Mouse (Mus musculus) 416B (cell line): Measurements from ENCODE around the gene Peli2.
A peak's percentile ranks its signal among the peaks of the same experiment; 100 is the strongest.

ENCODE experiments used
- DNase-seq: peaks from one replicate; pipeline ENCODE4 v3.0.0; 2011; ENCODE audit warnings: low read depth

The Peli2 gene

DNA sequence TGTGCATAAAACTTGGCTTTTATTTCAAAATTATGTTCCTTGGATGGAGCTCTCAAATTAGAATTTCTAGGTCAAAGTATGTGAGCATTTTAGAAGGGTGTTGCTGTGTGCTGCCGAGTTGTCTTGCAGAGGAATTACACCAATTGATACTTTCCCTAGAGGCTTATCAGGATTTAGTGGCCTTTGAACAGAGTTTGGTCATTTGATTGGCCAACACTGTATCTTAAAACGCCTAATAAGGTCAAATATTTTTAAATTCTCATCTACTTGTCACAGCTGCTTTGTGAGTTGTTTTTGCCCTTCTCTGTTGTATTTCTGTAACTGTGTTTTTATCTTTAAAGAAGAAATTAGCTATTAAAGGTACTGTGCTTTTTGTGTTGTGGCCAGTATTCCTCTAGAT lies 32.4 kb downstream of the Peli2 start:
- no peak for DNase-seq

DNA sequence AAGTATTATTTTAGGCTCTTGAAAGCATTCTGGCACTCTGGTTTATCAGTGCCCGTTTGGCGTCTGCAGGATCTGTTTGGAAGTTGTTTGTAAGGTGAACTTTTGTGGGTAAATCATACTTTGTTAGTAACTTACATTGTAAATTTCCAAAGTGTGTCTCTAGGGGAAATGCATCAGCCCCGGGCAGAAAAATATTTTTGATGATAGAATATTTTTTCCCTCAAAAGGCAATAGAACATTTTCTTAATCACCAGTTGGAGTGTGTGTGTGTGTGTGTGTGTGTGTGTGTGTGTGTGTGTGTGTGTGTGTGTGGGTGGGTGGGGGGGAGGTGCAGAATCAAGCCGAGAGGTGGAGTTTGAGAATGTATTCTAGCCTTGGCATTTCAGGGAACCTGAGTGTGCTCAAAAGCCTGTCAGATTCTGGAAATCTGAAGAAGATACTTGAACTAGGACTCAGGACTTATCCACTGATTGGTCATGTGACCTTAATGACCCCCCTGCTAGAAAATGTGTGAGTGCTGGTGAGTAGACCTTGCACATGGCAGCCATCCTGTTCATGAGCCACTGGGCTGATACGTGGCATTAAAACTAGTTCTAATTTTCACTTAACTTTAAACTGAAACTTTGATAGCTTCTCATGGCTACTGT lies 33.4 kb downstream of the Peli2 start:
- no peak for DNase-seq

DNA sequence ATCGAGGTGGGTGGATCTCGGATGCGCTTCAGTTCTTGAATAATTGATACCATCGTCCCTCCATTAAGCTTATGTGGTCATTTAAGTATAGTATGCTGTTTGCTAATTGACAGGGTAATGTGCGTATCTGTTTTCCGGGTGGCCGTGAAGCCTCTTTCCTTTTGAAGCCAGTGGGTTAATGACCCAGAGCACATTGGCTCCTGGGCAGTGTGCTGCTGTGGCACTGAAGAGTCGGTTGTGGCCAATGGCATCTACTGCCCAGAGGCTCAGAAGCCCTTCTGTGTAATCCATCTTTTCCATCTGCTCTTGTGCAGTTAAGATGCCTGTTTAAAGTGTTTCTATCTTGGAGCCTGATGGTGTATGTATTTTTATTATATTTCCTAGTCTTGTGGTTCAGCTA lies 34.0 kb downstream of the Peli2 start:
- no peak for DNase-seq

DNA sequence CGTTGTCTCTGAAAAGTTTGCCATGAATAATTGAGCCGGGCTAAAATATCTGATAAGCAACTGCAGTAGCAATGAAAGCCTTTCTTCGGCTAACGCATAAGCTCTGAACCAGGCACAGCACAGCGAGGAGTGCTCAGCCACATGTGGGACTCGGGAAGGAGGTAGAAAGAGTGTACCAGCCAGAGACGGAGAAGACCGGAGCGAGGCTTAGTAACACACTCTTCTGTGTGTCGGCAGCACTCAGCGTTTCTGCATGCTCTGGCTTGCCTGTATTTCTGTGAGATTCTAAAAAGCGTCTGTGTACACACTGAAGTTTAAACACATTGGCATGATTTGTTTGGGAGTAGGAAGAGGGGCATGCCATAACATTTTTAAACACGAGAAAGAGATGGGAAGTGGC lies 34.5 kb downstream of the Peli2 start:
- no peak for DNase-seq

DNA sequence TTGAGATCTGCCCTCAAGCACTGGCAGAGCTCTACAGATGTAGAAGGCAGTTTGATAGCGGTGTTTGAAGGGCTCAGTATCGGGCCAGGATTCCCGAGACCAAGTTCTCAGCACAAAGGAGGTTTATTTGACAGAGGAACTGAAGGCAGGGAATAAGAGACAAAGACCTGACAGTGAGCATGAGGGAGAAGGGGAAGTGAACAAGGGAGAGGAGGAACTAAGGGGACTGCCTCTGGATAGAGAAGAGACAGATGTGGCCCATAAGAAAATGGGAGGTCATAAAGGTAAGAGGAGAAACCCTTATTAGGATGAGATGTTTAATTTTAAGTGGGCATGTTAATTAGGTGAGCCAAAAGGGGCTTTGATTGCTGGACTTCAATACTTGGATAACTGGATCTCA lies 36.5 kb downstream of the Peli2 start:
- DNase-seq = no peak

DNA sequence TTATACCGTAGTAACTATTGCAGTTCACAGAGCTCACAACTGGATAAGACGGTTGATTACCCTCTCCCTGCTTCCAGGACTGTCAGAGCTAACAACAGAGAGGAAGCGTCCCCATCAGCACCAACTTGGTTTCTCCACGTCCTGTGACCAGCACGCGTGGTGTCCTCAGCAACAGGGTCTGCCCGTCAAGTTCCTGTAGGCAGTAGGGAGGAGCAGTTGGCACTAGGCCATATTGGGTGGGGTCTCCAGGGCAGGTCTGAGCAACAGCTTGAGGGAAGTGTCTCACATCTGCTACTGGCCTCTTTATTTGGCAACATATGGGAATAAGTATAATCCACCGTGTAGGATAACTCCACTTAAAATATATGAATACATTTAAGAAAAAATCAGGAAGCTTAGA lies 37.2 kb downstream of the Peli2 start:
- DNase-seq = no peak

DNA sequence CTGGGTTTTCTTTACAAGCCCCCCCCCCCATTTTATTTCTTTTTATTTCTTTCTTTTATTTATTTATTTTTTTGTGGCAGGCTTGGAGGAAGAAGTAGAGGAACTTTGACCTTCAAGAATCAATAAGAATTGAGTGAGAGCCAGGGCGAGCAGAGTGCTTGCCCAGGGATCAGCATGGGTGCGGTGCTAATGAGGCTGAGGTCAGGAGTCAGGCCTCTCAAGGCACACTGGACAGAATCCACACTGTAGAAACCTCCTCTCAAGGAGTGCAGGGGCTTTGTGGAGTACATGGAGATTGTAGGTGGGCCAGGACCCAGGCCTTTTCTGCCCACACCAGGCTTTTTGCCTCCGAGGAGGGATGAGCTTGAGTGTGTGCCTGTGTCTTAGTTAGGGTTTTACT lies 38.8 kb downstream of the Peli2 start:
- no peak for DNase-seq

DNA sequence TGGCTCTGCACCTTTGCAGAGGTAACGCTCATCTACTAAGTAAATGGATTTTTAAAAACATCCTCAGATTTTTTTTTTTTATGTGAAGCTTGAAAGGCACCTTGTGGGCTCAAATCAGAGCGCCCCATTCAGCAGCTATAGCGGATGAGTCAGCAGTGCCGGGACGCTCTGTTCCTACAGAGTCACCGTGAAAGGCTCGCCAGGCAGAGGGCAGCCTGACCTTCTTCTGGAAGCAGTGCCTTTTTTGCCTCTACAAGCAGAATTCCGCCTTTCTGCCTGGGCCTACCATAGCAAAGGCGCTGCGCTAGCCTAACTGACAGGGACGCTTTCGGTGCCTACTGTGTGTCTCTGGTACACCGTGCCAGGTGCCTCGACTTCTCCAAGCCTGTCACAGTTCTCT lies 41.8 kb downstream of the Peli2 start:
- DNase-seq = no peak

DNA sequence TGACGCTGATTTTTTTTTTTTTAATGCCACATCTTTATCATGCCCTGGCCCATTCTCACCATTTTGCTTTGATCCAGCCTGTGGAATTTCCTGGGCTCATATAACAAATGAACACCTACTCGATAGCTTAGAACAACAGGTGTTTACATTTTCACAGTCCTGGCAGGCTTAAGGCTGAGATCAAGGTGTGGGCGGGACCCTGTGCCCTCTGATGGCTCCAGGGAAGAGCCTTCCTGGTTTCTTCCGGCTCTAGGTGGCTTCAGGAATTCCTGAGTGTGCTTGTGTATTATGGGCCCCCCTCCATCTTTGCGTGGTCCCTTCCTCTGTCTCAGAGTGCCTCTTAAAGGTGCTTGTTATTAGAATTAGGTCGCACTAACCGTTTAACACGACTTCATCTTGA lies 44.3 kb downstream of the Peli2 start:
- DNase-seq = no peak

DNA sequence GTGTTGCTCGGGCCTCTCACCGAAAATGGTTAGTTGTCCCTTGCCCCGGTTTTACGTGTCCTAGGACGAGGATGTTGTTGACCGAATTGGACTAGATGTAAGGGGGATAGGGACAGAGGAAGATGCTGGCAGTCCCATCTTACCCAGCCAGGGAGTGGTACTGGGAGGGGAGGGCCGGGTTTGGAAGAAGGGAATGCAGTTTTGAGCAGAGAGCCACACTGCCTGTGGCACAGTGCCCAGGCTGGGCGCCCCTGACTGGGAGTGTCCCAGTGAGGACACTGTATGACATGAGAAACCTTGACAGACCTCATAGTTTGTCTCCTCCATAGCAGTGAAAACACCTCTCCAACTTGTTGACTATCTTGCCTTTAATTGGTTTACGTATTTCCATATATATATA lies 45.8 kb downstream of the Peli2 start:
- DNase-seq = no peak

DNA sequence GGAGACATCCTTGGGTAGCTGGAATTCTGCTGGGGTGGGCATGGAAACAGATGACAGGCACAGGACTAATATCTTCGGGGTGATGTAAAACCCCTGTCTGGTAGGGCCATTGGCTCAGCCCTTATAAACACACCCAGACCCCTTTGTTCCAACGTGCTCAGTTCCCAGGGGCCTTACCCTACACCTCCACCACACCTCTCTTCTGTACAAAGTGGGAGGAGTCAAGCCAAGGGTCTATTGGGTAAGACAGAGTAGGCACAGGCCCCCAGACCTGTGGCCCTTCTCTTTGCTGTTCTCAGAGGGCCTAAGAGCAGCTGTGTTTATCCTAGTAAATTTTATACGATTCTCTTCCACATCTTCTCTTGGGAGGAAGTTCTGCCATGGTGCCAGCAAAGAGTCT lies 46.4 kb downstream of the Peli2 start:
- no peak for DNase-seq

DNA sequence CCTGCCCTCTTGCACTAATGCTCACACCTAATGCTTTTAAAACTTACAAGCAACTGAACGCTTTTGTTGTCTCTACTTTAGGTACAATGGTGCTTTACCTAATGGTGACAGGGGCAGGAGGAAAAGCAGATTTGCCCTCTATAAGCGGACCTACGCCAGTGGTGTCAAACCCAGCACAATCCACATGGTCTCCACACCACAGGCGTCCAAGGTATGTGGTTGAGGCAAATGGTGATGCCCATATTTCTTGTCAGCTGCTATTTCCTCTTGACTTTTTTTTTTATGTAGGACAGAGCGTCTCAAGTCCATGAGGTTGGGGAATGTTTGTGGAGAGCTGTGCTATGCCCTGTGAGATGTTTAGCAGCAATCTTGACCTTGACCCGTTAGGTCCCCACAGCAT lies 47.5 kb downstream of the Peli2 start:
- DNase-seq = no peak

DNA sequence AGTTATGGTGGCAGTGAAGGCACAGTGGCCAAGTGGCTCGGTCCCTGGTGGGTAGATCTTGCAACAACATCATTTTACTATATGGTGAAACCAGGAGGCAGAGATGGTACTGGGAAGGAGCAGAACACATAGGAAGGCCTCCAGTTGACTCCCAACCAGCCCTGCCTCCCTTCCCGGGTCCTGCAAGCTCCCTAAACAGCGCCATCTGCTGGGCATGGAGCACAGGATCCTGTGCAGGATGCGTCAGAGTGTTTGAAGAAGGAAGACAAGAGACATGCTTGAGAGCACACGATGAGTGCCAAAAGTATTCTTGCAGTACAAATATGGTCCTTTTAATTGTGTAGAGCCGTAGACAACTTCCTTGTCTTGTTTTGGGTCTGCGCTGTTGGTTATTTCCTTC lies 49.3 kb downstream of the Peli2 start:
- peak; percentile 35 for DNase-seq

DNA sequence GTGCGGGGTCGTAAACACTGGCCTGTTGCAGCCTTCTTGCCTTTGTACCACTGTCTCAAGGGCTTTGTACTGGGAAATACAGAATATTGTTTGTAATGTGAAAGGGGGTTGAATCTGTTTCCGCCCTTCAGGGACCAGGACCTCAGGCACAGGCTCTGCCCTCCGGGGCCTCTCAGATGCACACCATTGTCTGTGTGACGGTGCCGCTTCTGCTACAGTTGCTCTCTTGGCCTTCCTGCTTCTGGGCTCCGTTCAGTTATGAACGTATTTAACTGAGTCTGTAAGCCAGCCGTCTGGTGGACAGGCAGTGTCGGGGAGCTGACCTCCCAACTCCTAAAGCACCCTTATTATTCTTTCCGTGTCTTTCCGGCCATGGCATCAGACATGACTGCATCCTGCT lies 50.6 kb downstream of the Peli2 start:
- DNase-seq = no peak

DNA sequence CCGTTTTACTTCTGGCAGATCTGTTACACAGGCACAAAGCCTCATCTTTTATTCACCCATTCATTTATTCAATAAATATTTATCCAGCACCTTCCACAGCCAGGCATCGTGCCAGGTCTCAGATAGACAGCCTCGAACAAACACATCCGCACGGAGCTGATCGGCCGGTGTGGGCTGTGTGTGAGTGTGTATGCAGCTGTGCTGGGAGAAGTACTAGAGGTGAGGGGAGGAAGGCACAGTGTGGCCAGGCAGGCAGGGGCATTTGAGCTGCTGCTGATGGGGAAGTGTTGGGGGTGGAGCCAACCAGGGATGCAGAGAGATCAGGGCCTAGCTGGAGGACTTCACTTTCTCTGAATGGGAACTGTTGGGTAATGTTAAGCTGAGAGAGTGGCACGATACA lies 51.4 kb downstream of the Peli2 start:
- DNase-seq = no peak

DNA sequence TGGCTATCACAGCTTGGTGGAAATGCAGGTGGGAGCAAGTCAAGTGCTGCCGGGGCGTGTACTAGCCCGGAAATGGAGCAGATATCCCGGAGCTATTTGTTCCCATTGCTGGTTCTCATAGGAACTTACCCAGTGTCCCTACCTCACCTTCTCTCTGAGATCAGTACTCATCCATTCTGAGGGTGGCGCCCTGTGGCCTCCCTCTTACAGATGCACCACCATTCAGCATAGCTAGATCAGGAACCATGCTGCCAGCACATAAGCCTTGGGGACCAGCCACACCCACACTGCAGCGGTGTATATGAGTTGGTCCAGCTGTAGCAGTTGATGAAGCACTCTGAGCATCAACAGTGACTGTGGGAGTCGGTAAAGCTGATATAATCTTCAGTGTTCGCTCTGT lies 52.3 kb downstream of the Peli2 start:
- DNase-seq = no peak

DNA sequence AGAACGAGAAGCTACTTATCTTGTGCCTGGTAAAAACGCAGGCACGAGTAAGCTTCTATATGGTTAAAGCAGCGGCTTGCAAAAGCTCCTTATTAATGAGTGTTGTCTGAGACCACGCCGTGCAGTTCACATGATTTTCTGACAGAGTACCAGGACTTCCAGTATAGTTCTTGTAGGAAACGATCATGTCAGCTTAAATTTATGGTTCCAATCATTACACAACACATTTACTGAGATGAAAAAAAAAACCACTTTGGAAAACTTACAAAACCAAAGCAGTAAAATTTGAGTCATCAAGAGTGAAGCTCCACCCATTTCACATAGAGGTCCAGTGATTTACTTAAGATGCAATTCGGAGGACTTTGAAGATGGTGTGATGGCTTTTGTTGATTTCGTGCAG lies 53.2 kb downstream of the Peli2 start:
- DNase-seq = no peak

DNA sequence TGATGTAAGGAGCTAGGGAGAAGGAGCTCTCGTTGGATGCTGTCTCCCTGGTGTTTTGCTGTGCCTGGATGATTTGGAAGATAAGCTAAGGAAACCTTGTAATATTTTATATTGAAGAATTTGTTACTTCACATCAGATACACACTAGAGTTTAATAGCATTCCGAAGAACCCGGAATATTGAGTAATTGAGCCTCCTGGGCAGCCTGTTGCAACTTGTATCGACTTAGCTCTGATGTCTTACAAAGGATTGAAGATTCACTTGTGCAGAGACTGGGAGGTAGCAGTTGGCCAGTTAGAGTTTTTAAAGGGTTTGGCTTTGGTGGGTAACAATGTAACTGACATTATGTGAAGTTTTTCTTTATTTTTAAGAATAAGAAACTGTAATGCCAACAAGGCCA lies 53.7 kb downstream of the Peli2 start:
- DNase-seq = no peak

DNA sequence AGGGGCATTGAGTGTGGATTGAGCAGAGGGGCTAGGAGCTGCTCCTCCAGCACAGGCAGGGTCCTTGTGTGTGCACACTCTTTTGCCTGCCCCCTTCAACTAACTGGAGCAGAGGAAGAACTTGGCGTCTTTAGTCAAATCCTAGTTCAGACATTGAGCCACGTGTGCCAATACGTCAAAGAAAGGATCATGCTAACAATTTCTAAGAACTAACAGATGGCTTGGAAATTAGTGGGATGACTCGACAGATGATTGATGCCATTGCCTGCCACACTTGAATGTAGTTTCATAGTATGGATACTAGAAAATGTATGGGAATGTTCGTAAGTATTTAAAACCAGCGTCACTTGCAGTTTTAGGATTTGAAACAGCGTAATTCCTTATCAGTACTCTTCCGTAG lies 54.5 kb downstream of the Peli2 start:
- no peak for DNase-seq

DNA sequence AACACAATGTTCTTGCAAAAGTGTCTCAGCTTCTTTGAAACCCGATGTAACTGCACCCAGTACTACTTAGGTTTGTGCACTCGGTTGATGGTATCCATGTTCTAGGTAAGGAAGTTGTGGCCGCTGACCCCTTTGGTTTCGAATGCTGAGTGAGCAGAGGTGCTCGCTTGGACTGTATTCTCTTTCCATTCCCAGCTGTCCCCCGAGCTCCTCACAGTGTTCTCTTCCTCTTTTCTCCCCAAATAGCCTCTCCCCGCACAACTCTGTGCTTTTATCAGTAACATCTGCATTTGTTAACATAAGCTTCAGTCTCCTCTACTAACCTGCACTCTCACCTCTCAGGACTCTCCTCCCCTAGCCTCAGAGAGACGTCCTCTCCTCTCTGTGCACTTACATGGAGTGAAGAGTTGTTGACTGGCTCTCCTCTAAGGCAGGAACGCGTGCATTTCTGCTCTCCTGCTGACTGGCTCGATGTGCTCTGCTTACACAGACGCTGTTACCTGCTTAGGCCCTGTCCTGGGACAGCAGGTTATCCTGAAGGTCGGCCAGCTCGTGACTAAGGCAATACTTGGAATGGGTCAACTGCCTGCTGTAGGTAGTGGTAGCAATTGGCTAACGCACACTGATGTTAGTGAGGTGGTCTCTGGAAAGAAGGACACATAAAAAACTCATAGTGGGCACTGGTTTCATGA lies 57.8 kb downstream of the Peli2 start:
- DNase-seq = no peak

DNA sequence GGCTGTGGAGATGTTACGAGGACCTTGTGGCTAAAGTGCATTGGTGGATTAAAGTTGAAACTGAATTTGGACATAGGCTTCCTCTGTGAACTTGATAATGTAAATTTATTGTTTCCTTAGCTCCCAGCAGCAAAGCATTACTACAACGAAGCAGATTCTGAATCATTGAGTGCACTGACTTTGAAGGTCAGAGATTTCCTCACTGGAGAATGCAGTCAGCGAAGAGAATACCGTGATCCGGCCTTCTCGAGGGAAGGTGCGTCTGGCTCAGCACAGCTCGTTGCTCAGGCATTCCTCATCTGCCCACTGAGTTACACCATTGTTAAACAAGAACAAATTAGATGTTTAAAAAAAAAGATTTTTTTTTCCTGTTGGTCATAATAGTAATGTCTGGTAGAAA lies 58.4 kb downstream of the Peli2 start:
- no peak for DNase-seq

DNA sequence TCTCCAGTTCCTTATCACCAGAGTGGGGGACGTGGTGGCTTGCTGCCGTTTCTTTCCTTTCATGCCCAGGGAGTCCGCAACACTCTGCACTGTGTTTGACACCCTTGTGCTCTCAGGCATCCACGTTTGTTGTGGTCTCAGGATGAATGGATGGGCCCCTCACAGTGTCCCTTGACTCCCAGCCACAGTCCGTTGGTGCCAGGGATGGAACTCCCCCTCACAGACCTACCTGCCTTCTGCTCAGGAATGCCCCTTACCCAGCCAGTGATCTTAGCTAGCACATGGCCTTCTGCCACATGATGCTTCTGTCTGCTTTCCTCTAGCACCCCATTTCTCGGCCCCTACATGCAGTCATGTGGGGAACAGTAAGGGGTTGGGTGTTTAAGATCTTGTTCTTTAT lies 65.7 kb downstream of the Peli2 start:
- no peak for DNase-seq

DNA sequence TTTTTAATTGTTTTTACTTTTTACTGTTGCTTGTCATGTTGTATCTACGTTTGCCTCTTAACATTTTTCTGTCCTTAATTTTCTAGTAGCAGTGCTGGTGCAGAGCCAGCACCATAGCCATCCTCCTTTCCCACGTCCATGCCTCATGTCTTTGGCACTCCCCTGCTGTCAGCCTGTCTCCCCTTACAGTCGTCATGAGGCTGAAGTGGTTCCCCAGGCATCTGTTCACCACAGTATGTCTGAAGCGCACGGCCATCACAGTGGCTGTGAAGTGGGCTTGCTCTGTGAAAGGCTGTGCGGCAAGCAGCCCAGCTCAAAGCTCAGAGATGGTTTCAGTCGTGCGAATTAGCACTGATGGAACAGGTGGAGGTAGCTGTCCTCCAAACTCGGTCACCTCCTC lies 66.5 kb downstream of the Peli2 start:
- DNase-seq = no peak

DNA sequence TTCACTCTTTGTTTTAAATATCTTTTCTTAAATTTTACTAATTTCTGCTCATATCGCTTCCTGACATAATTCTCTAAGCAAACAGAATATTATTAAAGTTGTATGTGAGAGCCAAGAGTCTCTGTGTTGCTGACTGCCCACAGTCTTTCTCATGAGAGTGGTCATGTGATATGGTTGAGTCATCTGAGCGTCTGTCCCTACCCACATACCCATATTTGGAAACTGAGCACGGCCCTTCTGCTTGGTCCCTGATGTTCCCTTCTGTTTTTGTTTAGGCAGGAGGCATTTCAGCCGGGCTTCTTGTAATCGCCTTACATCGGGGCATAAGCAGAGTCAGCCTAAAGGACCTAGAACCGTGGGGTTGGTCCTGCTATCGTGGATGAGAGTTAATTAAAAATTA lies 68.7 kb downstream of the Peli2 start:
- peak; percentile 55 for DNase-seq
